Mouse (Mus musculus) limb, embryonic 14.5 days (tissue): ENCODE results near the gene Rexo4. TPM values are rescaled to one million over a fixed set of nuclear protein-coding genes. Genes with fewer than 3 reads are reported as not detected.

Experiments
- ATAC-seq: fragments of 200-750 bp; cut with Nextera tagmentation; 2 replicates; pipeline ENCODE4 v1.8.0; 2017; ENCODE audit warnings: low read depth, moderate number of reproducible peaks, moderate TSS enrichment; ENCODE audit not compliant: low FRiP score
- DNase-seq: peaks from one replicate; pipeline ENCODE4 v3.0.0-alpha.2; 2015; ENCODE audit warnings: low spot score
- H3K27ac ChIP-seq: fragments of 300-500 bp; sonication (generic); replicated peaks from 2 replicates; pipeline ENCODE4 v1.5.1; 2014; ENCODE audit warnings: low read depth, mild to moderate bottlenecking, low read length, moderate library complexity, mixed read lengths
- H3K27me3 ChIP-seq: fragments of 300-500 bp; sonication (generic); 2 replicates; pipeline ENCODE4 v1.6.1; 2014; ENCODE audit warnings: low read length, mixed read lengths; ENCODE audit not compliant: control insufficient read depth, insufficient read depth
- H3K36me3 ChIP-seq: fragments of 300-500 bp; sonication (generic); 2 replicates; pipeline ENCODE4 v1.6.1; 2014; ENCODE audit warnings: mild to moderate bottlenecking, low read length, moderate library complexity, mixed read lengths; ENCODE audit not compliant: control insufficient read depth, insufficient read depth
- H3K4me1 ChIP-seq: fragments of 300-500 bp; sonication (generic); 2 replicates; pipeline ENCODE4 v1.6.1; 2014; ENCODE audit warnings: antibody characterized with exemption, low read length, mixed read lengths; ENCODE audit not compliant: control insufficient read depth, insufficient read depth
- H3K4me2 ChIP-seq: fragments of 300-500 bp; sonication (generic); replicated peaks from 2 replicates; pipeline ENCODE4 v1.6.1; 2014; ENCODE audit warnings: low read depth, mild to moderate bottlenecking, low read length, moderate library complexity; ENCODE audit not compliant: severe bottlenecking
- H3K4me3 ChIP-seq: fragments of 300-500 bp; sonication (generic); replicated peaks from 2 replicates; pipeline ENCODE4 v1.5.1; 2014; ENCODE audit warnings: low read length
- H3K9ac ChIP-seq: fragments of 300-500 bp; sonication (generic); 2 replicates; pipeline ENCODE4 v1.6.1; 2014; ENCODE audit warnings: mild to moderate bottlenecking, low read depth, low read length, moderate library complexity; ENCODE audit not compliant: severe bottlenecking
- H3K9me3 ChIP-seq: fragments of 300-500 bp; sonication (generic); 2 replicates; pipeline ENCODE4 v1.6.1; 2016; ENCODE audit warnings: low read length; ENCODE audit not compliant: control insufficient read depth
- POLR2A ChIP-seq: fragments of 200-500 bp; IDR thresholded peaks from 2 replicates; pipeline ENCODE4 v1.8.0; 2012; ENCODE audit warnings: inconsistent platforms, mild to moderate bottlenecking, moderate library complexity, borderline replicate concordance; ENCODE audit not compliant: insufficient read depth, insufficient read length; ENCODE audit errors: extremely low read depth
- WGBS: fragments of 180-500 bp; shearing (Covaris S2); extraction: QIAGEN DNeasy Blood & Tissue Kit; methylation state at CpG from one replicate; pipeline ENCODE4 v1.1.7; 2014; 5-methylcytosine and 5-hydroxymethylcytosine counted together
- polyA plus RNA-seq, 2 experiments: library from polyadenylated mRNA; depleted of rRNA in 1 of 2; stranded (reverse) in 1 of 2; unstranded in 1 of 2; fragments of >200 nt; fragmentation: Nextera tagmentation in 1 of 2; extraction: Ambion mirVana in 1 of 2; gene quantifications; 2 replicates each; pipeline versions ENCODE4 v1.2.1 to v1.2.3; 2012 to 2014

The Rexo4 gene
- polyA plus RNA-seq, 2 experiments, result 46.1 to 64.3 TPM

GRCm38 (mm10) chr2:26908710-26909386 lies 55.3 kb downstream of the Rexo4 start:
- H3K9me3 ChIP-seq, result no peaks in the 10 kb centered on the region
- H3K9ac ChIP-seq, result peak overlapping the region; percentile 95
- DNase-seq (no peak), ATAC-seq (no peak)
- H3K4me1 ChIP-seq, result peaks cover 24% of the 10 kb centered on the region
- H3K4me2 ChIP-seq, result peak overlapping the region; percentile 79
- 84% methylated on average over 18 of the region's 18 CpGs for WGBS
- no peak overlapping the region for H3K27ac ChIP-seq
- H3K36me3 ChIP-seq, result peaks cover 70% of the 10 kb centered on the region
- H3K4me3 ChIP-seq, result peak overlapping the region; percentile 83
- TF ChIP-seq POLR2A, result no peak
- H3K27me3 ChIP-seq, result no peaks in the 10 kb centered on the region

GRCm38 (mm10) chr2:26907109-26907508 lies 57.1 kb downstream of the Rexo4 start:
- H3K4me3 ChIP-seq, result no peak overlapping the region
- H3K9ac ChIP-seq, result no peak overlapping the region
- DNase-seq, result peak; percentile 23
- WGBS, result 68% methylated on average over 4 of the region's 4 CpGs
- no peaks in the 10 kb centered on the region for H3K9me3 ChIP-seq
- no peaks in the 10 kb centered on the region for H3K27me3 ChIP-seq
- TF ChIP-seq POLR2A, result no peak
- no peak overlapping the region for H3K4me2 ChIP-seq
- H3K36me3 ChIP-seq, result peaks cover 53% of the 10 kb centered on the region
- ATAC-seq, result no peak
- no peak overlapping the region for H3K27ac ChIP-seq
- peaks cover 27% of the 10 kb centered on the region for H3K4me1 ChIP-seq

- Histone ChIP-seq H3K27me3 (no peaks in the 10 kb centered on the region), H3K9ac (no peak overlapping the region), H3K36me3 (peaks cover 46% of the 10 kb centered on the region), H3K4me1 (peaks cover 28% of the 10 kb centered on the region), H3K4me3 (no peak overlapping the region), H3K4me2 (no peak overlapping the region), H3K9me3 (no peaks in the 10 kb centered on the region), H3K27ac (no peak overlapping the region)
- DNase-seq, result no peak
- ATAC-seq, result no peak
- WGBS, result 88% methylated on average over 3 of the region's 3 CpGs
- no peak for TF ChIP-seq POLR2A
Observed at GRCm38 (mm10) chr2:26906431-26906830, 57.8 kb downstream of the Rexo4 start.

DNA sequence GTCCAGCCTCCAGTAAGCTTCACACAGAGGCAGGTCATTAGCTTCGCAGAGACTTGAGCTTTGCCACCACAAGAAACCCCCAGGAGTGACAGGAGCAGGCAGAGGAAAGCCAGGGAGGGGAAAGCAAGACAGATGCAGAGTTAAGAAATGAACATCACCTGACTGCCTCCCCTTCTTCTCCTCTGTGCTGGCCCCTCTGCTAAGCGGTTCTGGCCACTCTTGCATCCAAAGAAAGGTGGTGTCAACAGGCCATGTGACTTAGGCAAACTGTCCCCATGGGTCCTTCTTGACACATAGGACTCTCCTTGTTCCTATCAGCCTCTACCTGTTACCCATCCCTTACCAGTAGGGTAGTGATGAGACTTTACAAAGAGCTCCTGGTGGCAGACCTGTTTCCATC lies 58.2 kb downstream of the Rexo4 start:
- Histone ChIP-seq H3K36me3 (peaks cover 41% of the 10 kb centered on the region), H3K4me1 (peaks cover 30% of the 10 kb centered on the region), H3K9me3 (no peaks in the 10 kb centered on the region), H3K9ac (no peak overlapping the region), H3K27me3 (no peaks in the 10 kb centered on the region), H3K4me3 (no peak overlapping the region), H3K4me2 (no peak overlapping the region), H3K27ac (no peak overlapping the region)
- WGBS, result 97% methylated on average over 2 of the region's 2 CpGs
- no peak for TF ChIP-seq POLR2A
- no peak for DNase-seq
- ATAC-seq, result no peak

Other genes starting within 250 kb of the Rexo4 start
- gene Abo, start 99.4 kb downstream of the Rexo4 start, polyA plus RNA-seq (2012; rRNA removed), result not detected in 2 replicates
- gene Abo, start 99.4 kb downstream of the Rexo4 start, polyA plus RNA-seq (2014; fragmentation: Nextera tagmentation; extraction: Ambion mirVana), result not detected in 2 replicates
- 19.2 and 23.6 TPM in 2 replicates for gene Surf6, start 61.5 kb downstream of the Rexo4 start, polyA plus RNA-seq (2012; rRNA removed)
- 14.1 and 15.3 TPM in 2 replicates for gene Surf6, start 61.5 kb downstream of the Rexo4 start, polyA plus RNA-seq (2014; fragmentation: Nextera tagmentation; extraction: Ambion mirVana)
- 49.0 and 61.2 TPM in 2 replicates for gene Med22, start 53.7 kb downstream of the Rexo4 start, polyA plus RNA-seq (2012; rRNA removed)
- 32.7 and 36.2 TPM in 2 replicates for gene Med22, start 53.7 kb downstream of the Rexo4 start, polyA plus RNA-seq (2014; fragmentation: Nextera tagmentation; extraction: Ambion mirVana)
- gene Rpl7a, start 53.6 kb downstream of the Rexo4 start, polyA plus RNA-seq (2012; rRNA removed), result 1,637 and 2,054 TPM in 2 replicates
- 733 and 758 TPM in 2 replicates for gene Rpl7a, start 53.6 kb downstream of the Rexo4 start, polyA plus RNA-seq (2014; fragmentation: Nextera tagmentation; extraction: Ambion mirVana)
- gene Surf2, start 48.0 kb downstream of the Rexo4 start, polyA plus RNA-seq (2012; rRNA removed), result 41.2 and 41.6 TPM in 2 replicates
- gene Surf2, start 48.0 kb downstream of the Rexo4 start, polyA plus RNA-seq (2014; fragmentation: Nextera tagmentation; extraction: Ambion mirVana), result 30.7 and 36.5 TPM in 2 replicates
- gene Surf1, start 47.9 kb downstream of the Rexo4 start, polyA plus RNA-seq (2012; rRNA removed), result 57.9 and 69.1 TPM in 2 replicates
- gene Surf1, start 47.9 kb downstream of the Rexo4 start, polyA plus RNA-seq (2014; fragmentation: Nextera tagmentation; extraction: Ambion mirVana), result 51.2 and 59.7 TPM in 2 replicates
- 235 and 291 TPM in 2 replicates for gene Surf4, start 30.5 kb downstream of the Rexo4 start, polyA plus RNA-seq (2012; rRNA removed)
- 265 and 279 TPM in 2 replicates for gene Surf4, start 30.5 kb downstream of the Rexo4 start, polyA plus RNA-seq (2014; fragmentation: Nextera tagmentation; extraction: Ambion mirVana)
- 0.09 and 0.18 TPM in 2 replicates for gene Stkld1, start 30.3 kb downstream of the Rexo4 start, polyA plus RNA-seq (2012; rRNA removed)
- 0.08 TPM in 1 of 2 replicates, not detected in the other for gene Stkld1, start 30.3 kb downstream of the Rexo4 start, polyA plus RNA-seq (2014; fragmentation: Nextera tagmentation; extraction: Ambion mirVana)
- 0.04 TPM in 1 of 2 replicates, not detected in the other for gene Adamts13, start 9.0 kb upstream of the Rexo4 start, polyA plus RNA-seq (2012; rRNA removed)
- not detected in 2 replicates for gene Adamts13, start 9.0 kb upstream of the Rexo4 start, polyA plus RNA-seq (2014; fragmentation: Nextera tagmentation; extraction: Ambion mirVana)
- 82.9 and 94.2 TPM in 2 replicates for gene Cacfd1, start 45.5 kb upstream of the Rexo4 start, polyA plus RNA-seq (2012; rRNA removed)
- 65.3 and 68.6 TPM in 2 replicates for gene Cacfd1, start 45.5 kb upstream of the Rexo4 start, polyA plus RNA-seq (2014; fragmentation: Nextera tagmentation; extraction: Ambion mirVana)
- 0.73 and 1.0 TPM in 2 replicates for gene Slc2a6, start 63.6 kb upstream of the Rexo4 start, polyA plus RNA-seq (2012; rRNA removed)
- gene Slc2a6, start 63.6 kb upstream of the Rexo4 start, polyA plus RNA-seq (2014; fragmentation: Nextera tagmentation; extraction: Ambion mirVana), result 0.48 and 0.88 TPM in 2 replicates
- gene Mymk, start 107.8 kb upstream of the Rexo4 start, polyA plus RNA-seq (2012; rRNA removed), result 46.8 and 60.5 TPM in 2 replicates
- gene Mymk, start 107.8 kb upstream of the Rexo4 start, polyA plus RNA-seq (2014; fragmentation: Nextera tagmentation; extraction: Ambion mirVana), result 47.8 and 70.4 TPM in 2 replicates
- 16.1 and 21.5 TPM in 2 replicates for gene Adamtsl2, start 115.0 kb upstream of the Rexo4 start, polyA plus RNA-seq (2012; rRNA removed)
- gene Adamtsl2, start 115.0 kb upstream of the Rexo4 start, polyA plus RNA-seq (2014; fragmentation: Nextera tagmentation; extraction: Ambion mirVana), result 9.3 and 12.9 TPM in 2 replicates
- 0.68 and 1.1 TPM in 2 replicates for gene Fam163b, start 178.1 kb upstream of the Rexo4 start, polyA plus RNA-seq (2012; rRNA removed)
- 0.30 and 0.43 TPM in 2 replicates for gene Fam163b, start 178.1 kb upstream of the Rexo4 start, polyA plus RNA-seq (2014; fragmentation: Nextera tagmentation; extraction: Ambion mirVana)
- gene Dbh, start 200.8 kb upstream of the Rexo4 start, polyA plus RNA-seq (2012; rRNA removed), result 1.3 and 2.2 TPM in 2 replicates
- 1.00 and 1.6 TPM in 2 replicates for gene Dbh, start 200.8 kb upstream of the Rexo4 start, polyA plus RNA-seq (2014; fragmentation: Nextera tagmentation; extraction: Ambion mirVana)